Mouse (Mus musculus): ENCODE measurements around the gene Gm47969. TPM values are rescaled to one million over a fixed set of nuclear protein-coding genes. Genes with fewer than 3 reads are reported as not detected.
A peak's percentile ranks its signal among the peaks of the same experiment; 100 is the strongest.

Gm47969 gene
- polyA plus RNA-seq, 1 experiment from 2014 or later = not detected

GRCm38 (mm10) chr1:83066577-83066976 is 21.8 kb downstream of the Gm47969 start:
- no peaks in the 10 kb centered on the region for H3K36me3 ChIP-seq (ENCODE audit: control insufficient read depth, insufficient read depth, low read length)
- H3K4me2 ChIP-seq (ENCODE audit: low read depth, low read length) = no peak overlapping the region
- ATAC-seq (ENCODE audit: insufficient read depth, low FRiP score) = no peak
- H3K9me3 ChIP-seq (replicated peaks; ENCODE audit: control insufficient read depth, low read length) = no peaks in the 10 kb centered on the region
- no peak overlapping the region for H3K4me3 ChIP-seq (replicated peaks; ENCODE audit: low read length)
- no peak overlapping the region for H3K27ac ChIP-seq (ENCODE audit: low read length)
- WGBS = 90% methylated on average over 4 of the region's 4 CpGs
- no peak overlapping the region for H3K9ac ChIP-seq (ENCODE audit: low read length)
- H3K4me1 ChIP-seq (ENCODE audit: control insufficient read depth, insufficient read depth, low read length) = no peaks in the 10 kb centered on the region
- H3K27me3 ChIP-seq (ENCODE audit: control insufficient read depth, insufficient read depth, low read length) = no peaks in the 10 kb centered on the region

GRCm38 (mm10) chr1:83067205-83067604 is 22.5 kb downstream of the Gm47969 start:
- H3K4me2 ChIP-seq (ENCODE audit: low read depth, low read length) = no peak overlapping the region
- no peak overlapping the region for H3K4me3 ChIP-seq (replicated peaks; ENCODE audit: low read length)
- no peaks in the 10 kb centered on the region for H3K27me3 ChIP-seq (ENCODE audit: control insufficient read depth, insufficient read depth, low read length)
- no peak overlapping the region for H3K27ac ChIP-seq (ENCODE audit: low read length)
- H3K9ac ChIP-seq (ENCODE audit: low read length) = no peak overlapping the region
- no peaks in the 10 kb centered on the region for H3K4me1 ChIP-seq (ENCODE audit: control insufficient read depth, insufficient read depth, low read length)
- no peaks in the 10 kb centered on the region for H3K9me3 ChIP-seq (replicated peaks; ENCODE audit: control insufficient read depth, low read length)
- no peaks in the 10 kb centered on the region for H3K36me3 ChIP-seq (ENCODE audit: control insufficient read depth, insufficient read depth, low read length)
- ATAC-seq (ENCODE audit: insufficient read depth, low FRiP score) = no peak
- 84% methylated on average over 10 of the region's 10 CpGs for WGBS

GRCm38 (mm10) chr1:83075526-83076189 is 30.9 kb downstream of the Gm47969 start:
- Histone ChIP-seq H3K27ac (ENCODE audit: low read length) (no peak overlapping the region), H3K4me2 (ENCODE audit: low read depth, low read length) (peak overlapping the region; percentile 51), H3K9me3 (replicated peaks; ENCODE audit: control insufficient read depth, low read length) (no peaks in the 10 kb centered on the region), H3K27me3 (ENCODE audit: control insufficient read depth, insufficient read depth, low read length) (no peaks in the 10 kb centered on the region), H3K36me3 (ENCODE audit: control insufficient read depth, insufficient read depth, low read length) (no peaks in the 10 kb centered on the region), H3K9ac (ENCODE audit: low read length) (no peak overlapping the region), H3K4me3 (replicated peaks; ENCODE audit: low read length) (peak overlapping the region; percentile 41), H3K4me1 (ENCODE audit: control insufficient read depth, insufficient read depth, low read length) (peaks cover 4% of the 10 kb centered on the region; the same call in 1 of the 2 replicates)
- WGBS = 33% methylated on average over 15 of the region's 15 CpGs
- ATAC-seq (ENCODE audit: insufficient read depth, low FRiP score) = no peak

GRCm38 (mm10) chr1:83076190-83076917 is 31.6 kb downstream of the Gm47969 start:
- 48% methylated on average over 11 of the region's 11 CpGs for WGBS
- peak overlapping the region; percentile 41 for H3K4me3 ChIP-seq (replicated peaks; ENCODE audit: low read length)
- no peak overlapping the region for H3K9ac ChIP-seq (ENCODE audit: low read length)
- H3K36me3 ChIP-seq (ENCODE audit: control insufficient read depth, insufficient read depth, low read length) = no peaks in the 10 kb centered on the region
- H3K27me3 ChIP-seq (ENCODE audit: control insufficient read depth, insufficient read depth, low read length) = no peaks in the 10 kb centered on the region
- peak overlapping the region; percentile 51 for H3K4me2 ChIP-seq (ENCODE audit: low read depth, low read length)
- H3K9me3 ChIP-seq (replicated peaks; ENCODE audit: control insufficient read depth, low read length) = no peaks in the 10 kb centered on the region
- ATAC-seq (ENCODE audit: insufficient read depth, low FRiP score) = no peak; the same call in 1 of the 2 replicates
- H3K27ac ChIP-seq (ENCODE audit: low read length) = no peak overlapping the region
- H3K4me1 ChIP-seq (ENCODE audit: control insufficient read depth, insufficient read depth, low read length) = peaks cover 4% of the 10 kb centered on the region; the same call in 1 of the 2 replicates

- no peaks in the 10 kb centered on the region for H3K27me3 ChIP-seq (ENCODE audit: control insufficient read depth, insufficient read depth, low read length)
- no peaks in the 10 kb centered on the region for H3K9me3 ChIP-seq (replicated peaks; ENCODE audit: control insufficient read depth, low read length)
- H3K36me3 ChIP-seq (ENCODE audit: control insufficient read depth, insufficient read depth, low read length) = no peaks in the 10 kb centered on the region
- WGBS = 67% methylated on average over 6 of the region's 6 CpGs
- H3K4me3 ChIP-seq (replicated peaks; ENCODE audit: low read length) = no peak overlapping the region
- no peak overlapping the region for H3K4me2 ChIP-seq (ENCODE audit: low read depth, low read length)
- ATAC-seq (ENCODE audit: insufficient read depth, low FRiP score) = no peak
- H3K9ac ChIP-seq (ENCODE audit: low read length) = no peak overlapping the region
- H3K4me1 ChIP-seq (ENCODE audit: control insufficient read depth, insufficient read depth, low read length) = peaks cover 4% of the 10 kb centered on the region; the same call in 1 of the 2 replicates
- no peak overlapping the region for H3K27ac ChIP-seq (ENCODE audit: low read length)
Observed at GRCm38 (mm10) chr1:83077016-83077415, 32.3 kb downstream of the Gm47969 start.

GRCm38 (mm10) chr1:83084790-83085189 is 40.1 kb downstream of the Gm47969 start:
- Histone ChIP-seq H3K4me2 (ENCODE audit: low read depth, low read length) (no peak overlapping the region), H3K4me1 (ENCODE audit: control insufficient read depth, insufficient read depth, low read length) (no peaks in the 10 kb centered on the region), H3K27ac (ENCODE audit: low read length) (no peak overlapping the region), H3K27me3 (ENCODE audit: control insufficient read depth, insufficient read depth, low read length) (no peaks in the 10 kb centered on the region), H3K9ac (ENCODE audit: low read length) (no peak overlapping the region), H3K9me3 (replicated peaks; ENCODE audit: control insufficient read depth, low read length) (no peaks in the 10 kb centered on the region), H3K36me3 (ENCODE audit: control insufficient read depth, insufficient read depth, low read length) (no peaks in the 10 kb centered on the region), H3K4me3 (replicated peaks; ENCODE audit: low read length) (no peak overlapping the region)
- WGBS = 74% methylated on average over 2 of the region's 2 CpGs
- ATAC-seq (ENCODE audit: insufficient read depth, low FRiP score) = peak; percentile 58; the same call in 1 of the 2 replicates

- 59% methylated on average over 3 of the region's 3 CpGs for WGBS
- no peak for ATAC-seq (ENCODE audit: insufficient read depth, low FRiP score)
Observed at GRCm38 (mm10) chr1:83091268-83091667, 46.5 kb downstream of the Gm47969 start.

More at GRCm38 (mm10) chr1:83091268-83091667, 46.5 kb downstream of the Gm47969 start:
- Histone ChIP-seq H3K9ac (ENCODE audit: low read length) (no peak overlapping the region), H3K27ac (ENCODE audit: low read length) (no peak overlapping the region), H3K27me3 (ENCODE audit: control insufficient read depth, insufficient read depth, low read length) (no peaks in the 10 kb centered on the region), H3K4me1 (ENCODE audit: control insufficient read depth, insufficient read depth, low read length) (no peaks in the 10 kb centered on the region), H3K4me2 (ENCODE audit: low read depth, low read length) (no peak overlapping the region), H3K4me3 (replicated peaks; ENCODE audit: low read length) (no peak overlapping the region), H3K36me3 (ENCODE audit: control insufficient read depth, insufficient read depth, low read length) (no peaks in the 10 kb centered on the region), H3K9me3 (replicated peaks; ENCODE audit: control insufficient read depth, low read length) (no peaks in the 10 kb centered on the region)

Other genes with a start within 250 kb of the Gm47969 start
- 17.0 and 21.6 TPM in 2 replicates for gene Agfg1, start 205.4 kb upstream of the Gm47969 start, polyA plus RNA-seq (2015; fragmentation: Nextera tagmentation; extraction: Ambion mirVana)
- gene A030005L19Rik, start 131.6 kb upstream of the Gm47969 start, polyA plus RNA-seq (2015; fragmentation: Nextera tagmentation; extraction: Ambion mirVana) = 0.17 and 0.30 TPM in 2 replicates
- not detected in 2 replicates for gene A030014E15Rik, start 120.0 kb upstream of the Gm47969 start, polyA plus RNA-seq (2015; fragmentation: Nextera tagmentation; extraction: Ambion mirVana)
- not detected in 2 replicates for gene Gm6217, start 113.5 kb upstream of the Gm47969 start, polyA plus RNA-seq (2015; fragmentation: Nextera tagmentation; extraction: Ambion mirVana)
- not detected in 2 replicates for gene A030003K21Rik, start 101.5 kb upstream of the Gm47969 start, polyA plus RNA-seq (2015; fragmentation: Nextera tagmentation; extraction: Ambion mirVana)
- not detected in 2 replicates for gene Gm7544, start 88.9 kb upstream of the Gm47969 start, polyA plus RNA-seq (2015; fragmentation: Nextera tagmentation; extraction: Ambion mirVana)
- not detected in 2 replicates for gene Gm47955, start 84.6 kb upstream of the Gm47969 start, polyA plus RNA-seq (2015; fragmentation: Nextera tagmentation; extraction: Ambion mirVana)
- gene Gm47959, start 44.4 kb upstream of the Gm47969 start, polyA plus RNA-seq (2015; fragmentation: Nextera tagmentation; extraction: Ambion mirVana) = not detected in 2 replicates
- gene Slc19a3, start 6.5 kb upstream of the Gm47969 start, polyA plus RNA-seq (2015; fragmentation: Nextera tagmentation; extraction: Ambion mirVana) = 0.54 and 0.88 TPM in 2 replicates
- gene Krtap28-10, start 2.5 kb upstream of the Gm47969 start, polyA plus RNA-seq (2015; fragmentation: Nextera tagmentation; extraction: Ambion mirVana) = not detected in 2 replicates
- gene A030005K14Rik, start 14.4 kb downstream of the Gm47969 start, polyA plus RNA-seq (2015; fragmentation: Nextera tagmentation; extraction: Ambion mirVana) = not detected in 2 replicates
- not detected in 2 replicates for gene Krtap28-13, start 16.0 kb downstream of the Gm47969 start, polyA plus RNA-seq (2015; fragmentation: Nextera tagmentation; extraction: Ambion mirVana)
- gene Ccl20, start 71.8 kb downstream of the Gm47969 start, polyA plus RNA-seq (2015; fragmentation: Nextera tagmentation; extraction: Ambion mirVana) = 7.6 and 7.9 TPM in 2 replicates
- 0.22 TPM in 1 of 2 replicates, not detected in the other for gene Daw1, start 114.8 kb downstream of the Gm47969 start, polyA plus RNA-seq (2015; fragmentation: Nextera tagmentation; extraction: Ambion mirVana)